Mouse (Mus musculus) erythroblast, adult 5-6 weeks (primary cell): ENCODE results near the gene Ldb1. TPM values are rescaled to one million over a fixed set of nuclear protein-coding genes. Genes with fewer than 3 reads are reported as not detected.

Experiments used
- ATAC-seq: replicated peaks from 2 replicates; pipeline ENCODE4 v1.8.0; 2016; ENCODE audit warnings: moderate number of reproducible peaks, mild to moderate bottlenecking, moderate TSS enrichment, inconsistent platforms; ENCODE audit not compliant: poor library complexity, low FRiP score, severe bottlenecking
- total RNA-seq, 2 experiments: library from RNA; stranded (forward) in 1 of 2; stranded (reverse) in 1 of 2; fragments of 150-400 nt in 1 of 2; fragments of 200-764, 138-1000 nt in 1 of 2; gene quantifications; 2 replicates each; pipeline versions ENCODE4 v1.2.3 to v1.2.4; 2015 to 2017; ENCODE audit warnings: low replicate concordance in 2 of 2

Gene Ldb1
- total RNA-seq, 2 experiments from 2014 or later = 16.3 to 37.9 TPM

DNA sequence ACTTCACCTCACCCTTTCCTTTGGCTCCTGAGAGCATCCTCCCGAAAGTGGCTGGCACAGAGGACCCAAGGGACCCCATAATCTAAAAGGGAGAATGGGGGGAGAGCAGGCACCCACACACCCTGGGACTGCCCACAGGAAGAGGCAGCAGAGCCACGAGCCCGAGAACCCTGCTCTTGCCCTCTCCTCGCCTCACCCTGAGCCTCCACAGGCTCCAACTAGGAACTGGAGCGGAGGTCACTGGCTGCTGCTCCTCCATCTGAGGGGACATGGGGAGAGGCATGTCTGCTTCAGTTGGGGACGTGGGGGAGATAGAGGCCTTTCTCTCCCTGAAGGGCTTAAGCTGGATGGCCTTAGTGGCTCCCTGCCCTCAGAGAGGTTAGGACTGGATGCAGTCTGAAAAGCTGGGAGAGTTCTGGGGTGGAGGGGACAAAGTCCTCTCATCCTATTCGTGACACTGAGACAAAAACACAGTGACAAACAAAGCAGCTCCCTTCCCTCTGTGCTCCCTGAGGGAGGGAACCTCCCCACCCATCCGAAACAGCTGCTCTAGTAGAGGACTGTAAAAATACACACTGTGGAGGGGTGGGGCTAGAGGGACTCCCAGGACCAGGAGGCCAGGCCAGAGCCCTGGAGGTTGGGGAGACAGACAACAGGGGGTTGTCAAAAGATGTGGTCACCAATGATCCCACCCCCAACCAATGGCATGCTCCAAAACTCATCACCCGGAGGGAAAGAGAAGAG, 13.2 kb downstream of the Ldb1 start:
- no peak for ATAC-seq

DNA sequence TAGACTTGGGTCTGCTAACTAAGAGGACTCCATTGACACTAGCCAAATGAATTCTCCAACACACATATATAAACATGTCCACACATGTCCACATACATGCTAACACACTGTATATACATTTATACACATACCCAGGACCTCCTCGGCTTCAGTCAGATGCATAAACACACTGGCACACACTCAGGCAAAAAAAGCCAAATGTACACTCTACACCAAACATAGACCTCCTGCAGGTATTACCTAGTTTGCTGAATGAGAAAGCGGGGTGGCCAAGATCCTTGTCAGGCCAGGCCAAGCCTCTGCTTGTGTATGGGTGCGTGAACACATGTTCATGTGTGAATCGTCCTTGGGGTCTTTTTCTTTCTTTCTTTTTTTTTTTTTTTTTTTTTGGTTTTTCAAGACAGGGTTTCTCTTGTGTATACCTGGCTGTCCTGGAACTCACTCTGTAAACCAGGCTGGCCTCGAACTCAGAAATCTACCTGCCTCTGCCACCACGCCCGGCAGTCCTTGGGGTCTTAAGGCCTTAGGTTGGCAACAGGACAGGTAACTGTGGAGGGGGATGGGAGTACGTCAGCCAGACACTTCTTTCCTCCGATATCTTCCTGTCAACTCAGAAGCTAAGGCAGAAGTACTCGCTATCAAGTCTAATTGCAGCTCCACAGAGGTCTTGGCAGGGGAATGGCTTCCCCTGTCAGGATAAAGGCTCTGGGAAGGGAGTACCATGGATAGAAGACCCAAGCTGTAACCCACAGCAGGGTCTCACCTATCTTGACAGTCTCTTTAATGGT, 14.6 kb downstream of the Ldb1 start:
- ATAC-seq = no peak

DNA sequence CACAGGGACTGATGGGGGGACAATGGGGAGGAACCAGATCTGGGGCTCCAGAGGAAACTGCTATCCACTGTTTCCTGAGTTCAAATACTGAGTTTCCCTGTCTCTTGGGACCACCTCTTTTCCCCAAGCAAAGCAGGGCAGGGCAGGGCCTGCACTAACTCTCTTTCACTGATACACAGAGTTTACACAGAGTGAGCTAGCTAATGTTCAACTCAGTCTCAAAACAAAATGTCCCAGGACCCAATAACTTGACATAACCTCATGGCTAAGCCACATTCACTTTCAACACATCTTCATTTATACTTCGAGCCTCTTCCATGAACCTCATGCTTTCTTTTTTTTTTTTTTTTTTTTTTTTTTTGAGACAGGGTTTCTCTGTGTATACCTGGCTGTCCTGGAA, 15.4 kb downstream of the Ldb1 start:
- ATAC-seq = no peak

DNA sequence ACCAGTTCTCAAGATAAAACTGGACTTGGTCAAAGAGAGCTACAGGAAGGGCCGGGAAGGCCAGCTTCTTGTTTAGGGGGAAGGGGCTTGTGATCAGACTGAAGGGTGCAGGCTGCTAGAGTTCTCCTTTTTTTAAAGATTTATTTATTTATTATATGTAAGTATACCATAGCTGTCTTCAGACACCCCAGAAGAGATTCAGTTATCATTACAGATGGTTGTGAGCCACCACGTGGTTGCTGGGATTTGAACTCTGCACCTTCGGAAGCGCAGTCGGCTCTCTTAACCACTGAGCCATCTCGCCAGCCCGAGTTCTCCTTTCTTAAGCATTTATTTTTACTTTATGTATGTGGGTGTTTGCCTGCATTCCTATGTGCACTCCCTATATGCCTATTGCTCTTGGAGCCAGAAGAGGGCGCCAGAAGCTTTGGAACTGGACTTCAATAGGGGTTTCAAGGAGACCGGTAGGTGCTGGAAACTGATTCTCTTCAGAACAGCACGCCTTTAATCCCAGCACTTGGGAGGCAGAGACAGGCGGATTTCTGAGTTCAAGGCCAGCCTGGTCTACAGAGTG, 16.2 kb downstream of the Ldb1 start:
- no peak for ATAC-seq

DNA sequence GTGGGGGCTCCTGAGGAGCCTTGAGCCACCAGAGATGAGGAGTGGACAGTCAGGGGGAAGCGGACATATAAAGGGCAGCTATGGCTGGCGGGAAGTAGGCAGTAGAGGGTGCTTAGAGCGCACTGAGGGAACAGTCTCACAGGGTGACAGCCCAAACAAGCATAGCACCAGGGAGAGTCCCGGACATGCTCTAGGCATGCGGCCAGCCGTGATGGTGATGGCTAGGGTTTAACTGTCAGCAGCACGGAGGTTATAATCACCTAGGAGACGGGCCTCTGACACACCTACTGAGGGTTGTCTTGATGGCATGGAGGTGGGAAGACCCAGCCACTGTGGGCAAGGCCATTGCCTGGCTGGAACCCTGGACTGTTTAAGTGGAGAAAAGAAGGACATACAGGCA, 18.4 kb downstream of the Ldb1 start:
- ATAC-seq = no peak

DNA sequence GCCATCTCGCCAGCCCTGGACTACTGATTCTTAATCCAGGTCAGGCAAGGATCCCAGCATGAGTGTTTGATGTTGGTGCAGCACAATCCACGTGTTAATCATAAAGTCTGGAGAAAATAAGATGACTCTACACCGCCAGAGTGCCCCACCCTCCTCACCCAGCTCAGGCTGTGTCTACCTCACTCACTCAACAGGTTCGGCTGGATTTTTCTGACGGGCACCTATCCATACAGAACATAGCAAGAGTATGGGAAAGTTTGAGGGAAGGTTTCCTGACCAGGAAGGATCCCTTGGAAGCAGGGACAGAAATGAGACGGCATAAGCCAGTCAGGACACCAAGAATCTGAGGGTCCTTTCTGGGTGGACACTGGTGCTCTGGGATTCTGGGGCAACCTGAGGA, 20.1 kb downstream of the Ldb1 start:
- ATAC-seq = no peak

DNA sequence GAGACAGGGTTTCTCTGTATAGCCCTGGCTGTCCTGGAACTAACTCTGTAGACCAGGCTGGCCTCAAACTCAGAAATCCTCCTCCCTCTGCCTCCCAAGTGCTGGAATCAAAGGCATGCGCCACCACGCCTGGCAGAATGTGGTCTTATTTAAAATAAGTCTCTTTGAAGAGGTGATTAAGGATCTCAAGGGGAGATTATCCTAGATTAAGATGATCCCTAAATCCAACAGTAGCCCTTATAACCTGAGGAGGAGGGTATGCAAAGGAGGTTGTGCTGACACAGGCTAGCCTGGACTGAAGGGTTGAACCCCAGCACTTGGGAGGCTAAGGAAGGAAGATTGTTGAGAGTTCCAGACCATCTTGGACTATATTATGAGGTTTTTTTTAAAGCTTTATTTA, 29.0 kb downstream of the Ldb1 start:
- no peak for ATAC-seq

DNA sequence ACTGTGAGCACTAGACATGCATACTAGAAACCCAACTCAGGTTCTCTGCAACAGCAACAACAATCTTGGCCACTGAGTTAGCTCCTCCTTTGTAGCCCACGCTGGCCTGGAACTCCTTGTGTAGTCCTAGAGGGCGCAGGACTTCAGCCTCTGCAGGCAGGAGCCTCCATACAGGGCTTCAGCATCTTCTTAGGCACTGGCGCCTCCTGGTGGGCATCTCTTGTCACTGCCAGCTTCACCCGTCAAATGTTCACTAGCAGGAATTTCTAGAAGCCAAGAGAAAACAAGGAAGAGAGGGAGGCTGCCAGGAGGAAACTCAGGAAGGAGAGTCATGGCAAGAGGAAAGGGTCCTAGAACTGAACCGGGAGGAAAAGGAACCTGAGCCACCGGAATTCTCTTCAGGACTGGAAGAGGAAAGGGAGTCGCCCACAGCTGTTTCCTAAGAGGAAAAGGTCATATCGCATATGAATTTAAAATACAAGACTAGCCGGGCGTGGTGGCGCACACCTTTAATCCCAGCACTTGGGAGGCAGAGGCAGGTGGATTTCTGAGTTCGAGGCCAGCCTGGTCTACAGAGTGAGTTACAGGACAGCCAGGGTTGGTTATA, 30.3 kb downstream of the Ldb1 start:
- peak; percentile 96 for ATAC-seq

DNA sequence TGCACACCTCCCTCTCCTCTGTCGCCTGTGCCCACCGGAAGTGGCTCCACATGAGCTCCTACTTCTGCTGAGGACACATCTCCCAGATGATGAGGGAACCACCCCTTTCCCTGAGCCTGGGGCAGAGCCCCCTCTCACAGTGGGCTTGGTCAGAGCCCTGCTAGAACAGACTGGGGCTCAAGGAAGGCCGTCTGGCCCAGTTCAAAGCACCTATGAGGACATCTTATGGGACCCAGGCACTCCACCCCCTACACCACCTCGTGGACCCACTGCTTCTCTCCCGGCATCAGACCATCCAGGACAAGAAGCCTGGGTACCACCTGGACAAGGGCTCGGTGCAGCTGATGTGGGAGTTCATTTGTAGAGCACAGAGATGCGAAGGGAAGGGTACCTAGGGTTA, 39.3 kb downstream of the Ldb1 start:
- ATAC-seq = no peak

DNA sequence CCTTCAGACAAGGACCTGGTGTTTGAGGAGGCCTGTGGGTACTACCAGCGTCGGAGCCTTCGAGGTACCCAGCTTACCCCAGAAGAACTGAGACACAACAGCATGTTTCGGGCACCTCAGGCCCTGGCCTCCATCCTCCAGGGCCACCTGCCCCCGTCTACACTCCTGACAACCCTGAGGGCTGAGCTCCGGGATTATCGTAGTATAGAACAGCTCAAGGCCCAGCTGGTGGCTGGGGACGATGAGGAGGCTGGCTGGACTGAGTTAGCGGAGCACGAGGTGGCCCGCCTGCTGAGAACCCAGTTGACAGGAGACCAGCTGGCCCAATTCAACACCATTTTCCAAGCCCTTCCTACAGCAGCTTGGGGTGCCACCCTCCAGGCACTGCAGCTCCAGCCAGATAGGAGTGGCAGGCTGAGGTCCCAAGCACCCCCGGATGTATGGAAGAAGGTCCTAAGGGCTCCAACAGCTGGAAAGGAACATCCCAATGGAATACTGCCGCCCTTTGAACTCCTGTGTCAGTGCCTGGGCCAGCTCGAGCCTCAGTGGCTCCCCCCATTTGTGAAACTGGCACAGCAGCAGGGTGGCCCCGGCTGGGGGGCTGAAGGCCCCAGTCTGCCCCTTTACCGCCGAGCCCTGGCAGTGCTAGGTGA, 40.1 kb downstream of the Ldb1 start:
- ATAC-seq = no peak

DNA sequence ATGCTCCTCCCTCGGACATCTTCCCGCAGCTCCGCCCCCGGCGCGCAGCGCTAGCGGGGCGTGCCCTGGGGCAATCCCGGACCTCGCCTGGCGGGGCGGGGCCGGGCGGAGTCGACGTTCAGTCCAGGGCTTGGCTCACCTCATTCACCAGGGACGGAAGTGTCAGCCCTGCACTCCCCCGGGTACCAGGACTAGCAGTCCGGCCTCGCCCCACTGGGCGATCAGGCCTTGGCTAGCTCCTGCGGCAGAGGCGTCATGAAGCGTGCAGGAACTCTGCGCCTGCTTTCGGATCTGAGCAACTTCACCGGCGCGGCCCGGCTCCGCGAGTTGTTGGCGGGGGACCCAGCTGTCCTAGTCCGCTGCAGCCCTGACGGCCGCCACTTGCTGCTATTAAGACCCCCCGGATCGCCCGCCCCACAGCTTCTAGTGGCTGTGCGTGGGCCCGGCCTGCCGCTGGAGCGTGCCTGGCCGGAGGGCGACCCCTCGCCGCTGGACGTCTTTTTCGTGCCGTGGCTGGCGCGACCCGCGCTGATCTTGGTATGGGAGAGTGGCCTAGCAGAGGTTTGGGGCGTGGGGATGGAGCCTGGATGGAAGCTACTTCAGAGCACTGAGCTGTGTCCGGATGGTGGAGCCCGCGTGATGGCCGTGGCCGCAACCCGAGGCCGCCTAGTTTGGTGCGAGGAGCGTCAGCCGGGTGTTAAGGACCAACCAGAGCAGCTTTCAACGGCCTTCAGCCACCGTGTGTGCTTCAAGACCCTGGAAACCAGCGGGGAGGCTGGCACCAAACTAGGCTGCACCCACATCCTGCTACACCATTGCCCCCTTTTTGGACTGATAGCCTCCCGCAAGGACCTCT, 41.4 kb downstream of the Ldb1 start, which contains the start of gene Hps6:
TSS of gene Hps6 (plus strand) at position 138 of the 856 bp plus-strand sequence.
- ATAC-seq = peak; percentile 94

DNA sequence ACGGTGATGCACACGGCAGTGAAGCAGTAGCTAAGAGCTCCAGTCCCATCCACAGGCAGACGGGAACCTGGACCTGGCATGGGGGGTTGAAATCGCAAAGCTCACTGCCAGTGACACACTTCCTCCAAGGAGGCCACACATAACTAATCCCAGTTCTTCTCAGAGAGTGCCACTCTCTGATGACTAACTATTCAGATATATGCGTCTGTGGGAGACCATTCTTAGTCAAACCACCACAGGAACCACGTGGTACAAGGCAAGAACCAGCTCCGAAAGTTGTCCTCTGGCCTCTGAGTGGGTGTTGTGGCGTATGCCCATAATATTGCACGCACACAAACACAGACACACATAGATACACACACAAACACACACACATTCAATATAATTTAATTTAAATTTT, 42.7 kb downstream of the Ldb1 start:
- no peak for ATAC-seq

DNA sequence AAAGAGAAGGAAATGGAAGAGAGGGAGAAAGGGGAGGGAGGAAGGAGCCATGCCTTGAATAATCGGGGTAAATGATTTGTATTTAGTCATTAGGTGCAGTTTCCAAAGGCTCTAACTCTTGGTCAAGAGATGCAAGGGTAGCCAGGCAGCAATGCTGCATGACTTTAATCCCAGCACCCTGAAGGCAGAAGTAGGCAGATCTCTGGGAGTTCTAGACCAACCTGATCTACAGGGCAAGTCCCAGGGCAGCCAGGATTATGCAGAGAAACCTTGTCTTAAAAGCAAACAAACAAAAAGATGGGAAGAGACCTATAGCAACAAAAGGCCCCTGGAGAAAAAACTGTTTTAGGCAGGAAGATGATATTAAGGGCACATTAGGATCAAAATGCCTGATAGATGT, 45.6 kb downstream of the Ldb1 start:
- ATAC-seq = no peak

DNA sequence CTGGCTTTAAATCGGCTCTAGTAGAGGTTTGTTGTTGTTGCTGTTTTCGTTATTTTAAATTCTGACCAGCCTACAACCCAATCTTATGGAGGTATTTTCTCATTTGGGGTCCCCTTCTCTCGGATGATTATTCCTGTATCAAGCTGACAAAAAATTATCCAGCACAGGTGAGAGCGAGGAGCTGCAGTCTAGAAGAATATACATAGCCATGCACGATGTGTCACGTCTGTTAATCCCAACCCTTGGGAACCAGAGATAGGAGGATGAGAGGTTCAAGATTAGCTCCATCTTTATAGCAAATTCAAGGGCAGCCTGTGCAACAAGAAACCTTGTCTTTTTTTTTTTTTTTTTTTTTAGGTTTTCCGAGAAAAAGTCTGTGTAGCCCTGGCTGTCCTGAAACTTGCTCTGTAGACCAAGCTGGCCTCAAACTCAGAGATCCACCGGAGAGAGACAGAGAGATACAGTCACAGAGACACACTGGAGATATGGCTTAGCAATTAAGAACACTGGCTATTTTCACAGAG, 46.3 kb downstream of the Ldb1 start:
- no peak for ATAC-seq

DNA sequence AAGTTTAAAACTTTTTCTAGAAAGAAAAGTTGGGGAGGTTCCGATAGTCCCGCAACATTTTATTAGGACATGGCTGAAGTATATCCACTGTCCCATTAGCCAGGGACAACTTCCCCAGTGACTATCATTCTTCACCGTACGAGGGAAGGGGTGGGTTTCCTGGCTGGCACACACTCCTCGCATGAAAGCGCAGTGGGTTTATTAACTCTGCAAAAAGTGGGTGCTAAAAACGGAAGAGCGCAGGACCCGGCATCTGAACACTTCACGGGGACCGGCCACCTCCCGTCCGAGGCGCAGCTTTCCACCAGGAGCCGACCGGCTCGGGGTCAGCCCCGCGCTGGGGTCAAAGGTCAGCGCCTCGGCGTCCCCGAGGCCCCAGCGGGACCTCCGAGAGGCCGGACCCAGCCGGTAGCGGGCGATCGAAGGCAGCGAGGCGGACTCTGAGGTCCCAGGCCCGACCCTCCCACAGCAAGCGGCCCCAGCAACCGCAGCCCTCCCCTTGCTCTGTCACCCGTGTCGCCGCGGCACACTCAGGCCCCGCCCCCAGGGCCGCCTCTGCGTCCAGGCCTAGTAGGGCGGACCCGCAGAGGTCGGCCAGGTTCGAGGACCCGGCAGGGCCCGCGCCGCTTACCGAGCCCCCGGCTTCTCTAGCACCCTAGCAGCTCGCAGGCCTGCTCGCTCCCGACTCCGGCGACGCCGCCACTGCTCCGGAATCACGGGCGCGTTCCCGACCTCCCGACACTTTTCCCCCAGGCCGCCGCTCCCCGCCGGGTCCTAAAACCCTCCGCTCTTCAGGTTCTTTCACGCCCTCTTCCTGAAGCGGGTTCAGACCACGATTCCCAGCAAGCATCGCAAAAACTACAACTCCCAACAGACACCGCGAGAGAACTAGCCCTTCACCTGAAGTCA, 47.0 kb downstream of the Ldb1 start, which contains the start of gene Armh3:
TSS of gene Armh3 (minus strand) at position 704 of the 909 bp plus-strand sequence.
- ATAC-seq = peak; percentile 94

DNA sequence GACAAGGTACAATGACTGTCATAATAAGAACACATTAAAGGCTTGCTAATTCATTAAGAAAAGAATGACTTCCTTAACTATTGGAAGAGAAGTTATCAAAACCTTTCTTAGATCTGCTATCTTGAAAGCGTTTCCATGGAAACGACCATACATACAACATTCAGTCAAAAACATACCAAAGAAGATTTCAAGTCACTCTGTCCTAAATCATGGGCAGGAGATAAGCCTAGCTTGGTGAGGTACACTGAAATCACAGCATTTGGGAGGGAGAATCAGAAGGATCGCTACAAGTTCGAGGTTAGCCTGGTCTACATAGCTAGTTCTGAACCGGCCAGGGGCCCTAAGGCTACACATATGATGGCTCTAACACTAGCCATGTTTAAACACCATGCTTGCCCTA, 47.6 kb downstream of the Ldb1 start:
- no peak for ATAC-seq

DNA sequence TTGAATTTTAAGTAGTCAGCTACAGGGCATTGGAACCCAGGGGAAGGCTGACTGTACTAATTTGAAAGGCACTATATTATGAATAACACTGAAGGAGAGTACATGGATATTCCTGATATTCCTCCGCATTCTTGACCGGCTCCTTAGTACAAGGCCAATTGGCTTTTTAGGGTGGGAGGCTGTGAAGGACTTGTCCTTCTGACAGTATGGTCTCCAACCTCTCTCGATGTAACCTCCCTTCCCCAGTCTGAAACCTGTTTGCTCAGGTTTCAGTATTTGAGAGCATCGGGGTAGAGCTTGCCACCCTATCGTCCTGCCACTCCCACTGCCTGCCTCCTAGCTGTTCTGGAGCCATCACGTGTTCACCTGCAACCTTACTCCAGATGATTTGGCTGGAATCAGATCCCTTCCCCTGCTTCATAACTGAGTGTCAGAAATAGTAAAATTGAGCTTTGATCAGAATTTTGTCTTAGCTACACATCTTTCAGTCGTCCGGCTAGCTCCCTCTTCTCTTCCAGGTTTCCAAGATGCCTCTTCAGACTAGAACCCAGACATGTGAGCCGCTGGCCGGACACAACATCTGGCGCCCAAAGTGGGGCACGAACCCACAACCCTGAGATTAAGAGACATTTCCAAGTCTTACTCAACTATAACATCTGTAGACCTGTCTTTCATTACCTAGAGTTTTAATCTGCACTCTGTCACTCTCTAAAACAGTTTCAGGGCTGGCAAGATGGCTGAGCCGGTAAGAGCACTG, 50.9 kb downstream of the Ldb1 start:
- ATAC-seq = no peak
